Mouse (Mus musculus) urinary bladder, postnatal 36 days (tissue): Measurements from ENCODE around the gene Cox7a2.

Experiments used
- DNase-seq, 2 experiments: peaks; one replicate each; pipeline ENCODE4 v3.0.0; 2022; ENCODE audit warnings: low spot score in 2 of 2, mixed read lengths in 1 of 2

Cox7a2 gene

DNA sequence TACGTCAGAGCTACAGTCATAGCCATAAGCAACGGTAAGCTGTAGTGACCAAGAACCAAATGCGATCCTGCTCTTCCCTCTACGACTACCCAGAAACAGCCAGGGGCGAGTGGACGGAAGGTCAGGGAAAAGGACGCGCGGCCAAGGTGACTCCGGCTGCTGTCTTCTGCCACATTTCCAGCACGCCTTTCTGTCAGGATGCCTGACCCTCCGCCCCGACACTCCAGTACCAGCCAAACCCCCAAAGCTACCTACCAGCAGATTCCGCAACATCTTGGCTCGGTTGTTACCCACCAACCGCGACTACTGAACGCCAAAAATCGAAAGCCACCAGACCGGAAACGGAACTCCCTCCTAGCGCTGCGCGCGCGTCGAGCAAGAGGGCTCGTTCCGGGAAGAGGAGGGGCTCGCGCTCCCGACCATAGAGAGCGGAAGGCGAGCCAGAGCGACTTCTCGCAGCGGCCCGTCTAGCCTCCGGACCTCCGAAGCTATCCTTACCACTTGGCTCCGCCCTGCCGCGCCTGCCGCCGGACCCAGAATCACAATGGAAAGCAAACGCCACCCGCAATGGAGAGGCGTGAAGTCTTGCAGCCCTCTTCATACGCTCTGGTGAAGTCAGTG lies at the start of gene Cox7a2:
Gene Cox7a2 (minus strand): TSS at position 494 of the 621 bp plus-strand sequence.
- DNase-seq = peak; percentile 90 to 95

DNA sequence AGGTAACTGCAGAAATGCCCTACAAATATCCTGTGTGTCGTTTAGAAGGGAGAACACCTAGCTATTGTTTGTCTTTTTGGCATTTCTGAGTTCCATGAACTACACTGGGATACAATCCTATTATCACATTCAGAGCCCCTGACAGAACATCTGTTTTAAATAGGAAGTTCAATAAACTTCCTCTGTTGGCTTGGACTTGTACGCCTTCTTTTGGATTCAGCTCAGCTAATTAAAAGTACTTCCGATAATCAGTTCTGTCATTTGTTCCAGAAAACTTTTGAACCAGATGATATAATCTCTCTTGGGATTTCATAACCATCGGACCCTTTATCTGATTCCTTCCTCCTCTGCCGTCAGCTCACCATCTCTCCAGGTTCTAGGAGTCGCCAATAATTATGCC lies 49.7 kb upstream of the Cox7a2 start:
- DNase-seq = no peak

- DNase-seq = no peak
Measured at GRCm38 (mm10) chr9:79807178-79807577, 47.5 kb upstream of the Cox7a2 start.

- DNase-seq = no peak
Measured at GRCm38 (mm10) chr9:79806317-79807075, 46.8 kb upstream of the Cox7a2 start.

GRCm38 (mm10) chr9:79805426-79805825 lies 45.7 kb upstream of the Cox7a2 start:
- DNase-seq = no peak

DNA sequence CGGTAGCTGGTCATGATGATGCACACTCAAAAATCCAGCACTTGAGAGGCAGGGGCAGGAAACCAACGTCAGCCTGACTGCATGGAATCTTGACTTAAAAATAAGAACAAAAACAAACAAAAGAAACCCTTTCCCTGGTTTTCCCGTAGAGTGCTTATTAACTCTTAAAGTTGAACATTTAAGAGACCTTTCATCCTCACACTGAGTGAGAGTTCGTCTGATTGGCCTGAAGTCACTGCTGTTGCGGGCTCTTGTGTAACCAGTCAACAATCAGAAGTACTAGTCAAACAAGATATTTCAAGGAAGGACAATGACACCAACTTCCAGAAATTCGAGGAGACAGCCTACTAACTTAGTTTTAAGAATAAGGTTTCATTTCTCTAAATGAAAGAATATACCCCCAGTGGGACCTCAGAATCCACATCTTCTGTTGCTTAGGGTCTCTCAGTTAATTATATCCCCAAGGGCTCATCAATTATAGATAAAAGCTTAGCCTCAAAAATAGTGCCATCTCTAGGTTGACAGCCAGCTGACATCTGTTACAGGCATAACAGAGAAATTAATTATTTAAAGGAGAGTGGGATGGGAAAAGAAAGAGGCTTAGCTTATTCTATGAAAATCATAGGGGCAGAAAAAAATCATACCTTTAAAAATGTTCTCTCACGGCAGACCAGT lies 36.9 kb upstream of the Cox7a2 start:
- no peak for DNase-seq

DNA sequence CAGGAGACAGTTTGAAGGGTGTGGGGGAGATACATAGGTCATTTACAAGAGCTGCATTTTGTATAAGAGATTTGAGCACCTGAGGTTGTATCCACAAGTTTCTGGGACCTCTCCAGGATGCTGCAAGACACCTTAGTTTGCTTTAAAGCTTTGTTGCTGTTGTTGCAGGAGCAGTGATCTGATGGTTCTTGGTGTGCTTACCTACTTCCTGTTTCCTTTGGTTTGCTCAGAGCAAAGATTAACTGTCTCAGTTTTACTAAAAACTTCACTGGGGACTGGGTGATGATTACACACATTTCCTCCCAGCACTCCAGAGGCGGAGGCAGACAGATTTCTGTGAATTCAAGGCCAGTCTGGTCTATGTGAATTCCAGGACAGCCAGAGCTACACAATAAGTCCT lies 35.4 kb upstream of the Cox7a2 start:
- no peak for DNase-seq

DNA sequence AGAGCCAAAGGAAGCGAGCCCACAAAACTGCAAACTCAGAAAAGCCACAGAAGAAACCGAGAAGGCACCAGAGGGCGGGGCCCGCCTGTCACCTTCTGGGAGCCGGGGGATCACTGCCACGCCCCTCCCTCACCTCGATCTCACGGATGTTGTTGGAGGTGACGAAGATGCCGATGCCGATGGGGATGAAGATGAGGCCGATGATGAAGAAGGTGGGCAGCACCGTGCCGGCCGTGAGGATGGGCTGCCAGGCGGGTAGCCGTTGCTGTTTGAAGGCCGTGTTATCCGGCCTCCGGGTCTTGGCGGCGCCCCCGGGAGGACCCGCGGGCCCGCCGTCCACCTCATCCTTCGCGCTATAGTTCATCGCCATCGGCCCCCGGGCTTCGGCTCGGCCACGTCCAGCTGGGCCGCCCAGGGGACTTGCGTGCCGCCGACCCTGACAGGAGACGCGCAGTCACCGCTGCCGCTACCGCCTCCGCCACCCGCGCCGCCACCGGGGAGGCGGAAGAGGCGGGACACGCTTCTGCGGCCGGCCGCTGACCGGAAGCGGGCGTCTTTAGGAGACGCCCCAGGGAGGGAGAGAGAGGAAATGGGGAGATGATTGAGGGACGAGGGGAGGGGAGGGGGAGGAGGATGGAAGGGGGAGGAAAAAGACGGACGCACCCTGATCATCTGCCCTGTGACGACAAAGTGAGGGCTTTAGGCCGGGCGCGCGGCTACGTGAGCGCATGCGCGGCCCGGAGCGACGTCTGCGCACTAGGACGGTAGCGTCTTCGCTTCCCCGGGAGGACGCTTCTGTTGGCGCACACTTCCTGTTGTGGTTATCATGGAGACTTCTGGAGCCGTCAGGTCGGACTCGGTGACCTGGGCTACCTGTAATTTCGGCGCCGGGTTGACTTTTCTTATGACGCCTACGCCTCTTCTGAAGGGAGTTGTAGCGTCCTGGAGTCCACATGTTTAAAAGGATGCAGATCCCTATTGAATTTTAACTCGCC lies 33.5 kb upstream of the Cox7a2 start, which contains the start of gene Tmem30a:
Gene Tmem30a (minus strand): TSS at position 667 of the 995 bp plus-strand sequence.
- DNase-seq = peak; percentile 87 to 94

- DNase-seq = no peak
Measured at GRCm38 (mm10) chr9:79785794-79786085, 26.1 kb upstream of the Cox7a2 start.

DNA sequence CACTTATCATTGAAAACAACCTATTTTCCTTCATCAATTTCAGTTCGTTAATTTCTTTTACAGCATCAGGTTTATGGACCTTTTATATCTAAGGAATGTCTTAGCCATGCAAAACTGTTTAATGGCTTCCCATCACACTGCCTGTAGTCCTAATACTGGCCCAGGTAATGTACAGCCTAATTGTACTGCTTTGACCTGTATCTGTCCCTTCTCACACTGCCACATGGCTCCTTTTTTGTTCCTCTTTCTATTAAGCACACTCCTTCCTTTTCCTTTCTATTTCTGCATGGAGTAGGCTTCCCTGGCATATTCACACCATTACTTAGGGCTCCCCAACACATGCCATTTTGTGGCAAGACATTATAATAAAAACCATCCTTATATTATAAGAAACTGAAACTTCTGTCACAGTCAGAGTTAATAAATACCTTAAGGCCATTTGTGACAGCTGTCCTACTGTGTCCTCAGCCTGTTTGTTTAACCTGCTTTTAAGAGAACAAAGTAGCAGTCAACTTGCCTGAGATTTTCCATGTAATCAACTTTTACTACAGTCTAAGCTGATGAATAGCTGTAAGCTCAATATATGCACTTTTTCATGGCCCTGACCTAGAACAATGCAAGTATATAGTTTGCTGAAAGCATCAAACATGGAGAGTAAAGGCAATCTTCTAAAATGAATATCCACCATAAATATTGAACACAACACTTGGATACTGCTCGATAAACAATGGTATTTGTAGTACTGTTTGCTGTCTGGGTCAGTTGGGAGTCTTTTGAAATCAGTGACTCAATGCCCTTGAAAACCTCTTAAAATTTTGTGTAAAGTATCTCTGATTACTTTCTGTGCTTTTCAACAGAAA lies 25.5 kb upstream of the Cox7a2 start:
- no peak for DNase-seq

DNA sequence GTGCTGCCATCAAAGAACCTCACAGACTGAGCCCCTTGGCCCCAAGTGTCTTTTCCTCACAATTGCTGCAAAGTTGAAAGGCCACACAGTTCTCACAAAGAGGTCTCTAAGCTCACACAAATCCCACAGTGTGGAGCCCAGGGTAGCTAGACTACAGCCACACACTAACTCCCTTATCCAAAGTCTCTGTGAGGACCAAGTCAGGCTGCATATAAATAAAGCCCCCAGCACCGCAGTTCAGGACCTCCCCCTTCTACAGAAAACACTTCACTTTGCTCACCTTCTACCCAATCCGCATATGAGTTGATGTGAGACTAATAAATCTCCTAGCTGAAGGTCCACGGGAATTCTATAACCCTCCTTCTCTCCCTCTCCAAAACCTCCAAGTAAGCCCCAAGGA lies 24.8 kb upstream of the Cox7a2 start:
- DNase-seq = no peak

DNA sequence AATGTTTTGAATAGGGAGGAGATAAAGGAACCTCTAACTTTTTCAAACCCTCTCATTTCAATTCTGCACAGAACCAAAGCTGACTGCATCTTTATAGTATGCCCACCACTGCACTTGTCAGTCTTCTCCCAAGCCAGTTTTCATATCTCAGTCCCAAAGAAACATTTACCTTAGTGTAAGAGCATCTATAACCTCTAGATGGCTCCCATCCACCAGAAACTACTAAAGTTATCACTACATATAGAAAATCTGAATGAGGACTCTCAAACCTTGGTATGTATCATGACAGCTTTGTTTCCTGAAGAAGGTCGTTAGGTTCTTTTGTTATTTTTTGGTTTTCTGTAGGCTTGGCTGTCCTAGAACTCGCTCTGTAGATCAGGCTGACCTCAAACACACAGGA lies 19.7 kb upstream of the Cox7a2 start:
- DNase-seq = no peak

DNA sequence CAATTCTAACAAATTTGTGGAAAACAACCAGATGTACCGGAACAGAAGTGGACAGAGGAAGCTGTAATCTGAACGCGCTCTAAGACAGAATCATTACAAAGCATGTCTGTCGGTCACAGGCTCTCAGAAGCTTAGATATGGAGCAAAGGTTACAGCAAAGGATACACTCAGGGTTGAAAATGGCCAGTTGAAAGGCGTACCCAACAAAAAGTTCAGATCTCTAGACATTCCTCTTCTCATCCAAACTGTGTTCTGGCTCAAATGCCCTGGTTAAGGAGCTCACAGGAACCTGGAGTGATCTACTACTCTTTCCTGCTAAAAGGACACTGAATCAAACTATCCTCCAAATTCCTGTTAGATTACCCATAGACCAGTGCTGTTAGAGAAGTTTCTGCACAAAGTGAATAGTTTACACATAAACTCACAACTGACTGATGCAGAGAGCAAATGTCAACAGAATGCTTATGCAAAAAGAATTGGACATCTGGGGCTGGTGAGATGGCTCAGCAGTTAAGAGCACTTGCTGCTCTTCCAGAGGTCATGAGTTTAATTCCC lies 7.4 kb upstream of the Cox7a2 start:
- DNase-seq = no peak

- no peak for DNase-seq
Measured at GRCm38 (mm10) chr9:79765329-79765728, 5.7 kb upstream of the Cox7a2 start.

GRCm38 (mm10) chr9:79762519-79762918 lies 2.8 kb upstream of the Cox7a2 start:
- DNase-seq = no peak

DNA sequence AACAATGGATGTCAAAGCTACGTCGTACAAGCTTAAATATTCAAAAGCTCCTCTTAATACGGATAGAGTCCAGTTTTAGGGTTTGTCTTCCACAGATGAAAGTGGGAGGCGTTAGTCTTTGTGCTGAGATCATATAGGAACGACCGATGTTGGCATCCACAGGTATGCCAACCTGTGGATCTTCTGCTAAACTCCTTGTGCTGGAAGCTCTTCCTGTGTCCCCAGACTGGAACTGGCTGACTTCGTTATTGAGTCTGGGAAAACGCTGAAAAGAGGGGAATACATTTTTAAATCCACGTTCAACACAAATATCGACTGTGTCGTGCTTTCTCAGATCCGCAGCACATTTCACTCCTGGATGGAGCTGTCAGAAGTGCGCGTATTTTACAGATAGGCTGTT lies 398 bp upstream of the Cox7a2 start:
- DNase-seq = no peak

DNA sequence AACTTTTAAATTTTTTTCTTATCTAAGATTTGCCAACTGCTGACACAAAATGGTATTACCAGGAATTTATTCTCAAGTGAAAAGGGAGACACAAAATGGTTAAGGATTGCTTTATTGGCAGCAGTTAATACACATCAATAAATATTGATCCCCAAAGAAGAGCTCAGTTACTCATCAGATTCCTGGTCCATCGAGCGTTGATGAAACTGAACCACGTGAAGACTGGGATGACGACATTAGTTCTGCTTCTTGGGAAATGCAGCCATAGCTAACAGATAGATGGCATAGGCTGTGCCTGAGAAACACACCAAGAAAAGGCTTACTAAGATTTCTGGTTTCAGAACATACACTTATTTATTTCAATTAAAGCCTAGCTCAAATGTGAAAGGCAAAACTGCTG lies 4.4 kb downstream of the Cox7a2 start:
- DNase-seq = no peak

GRCm38 (mm10) chr9:79751846-79752245 lies 7.8 kb downstream of the Cox7a2 start:
- no peak for DNase-seq

DNA sequence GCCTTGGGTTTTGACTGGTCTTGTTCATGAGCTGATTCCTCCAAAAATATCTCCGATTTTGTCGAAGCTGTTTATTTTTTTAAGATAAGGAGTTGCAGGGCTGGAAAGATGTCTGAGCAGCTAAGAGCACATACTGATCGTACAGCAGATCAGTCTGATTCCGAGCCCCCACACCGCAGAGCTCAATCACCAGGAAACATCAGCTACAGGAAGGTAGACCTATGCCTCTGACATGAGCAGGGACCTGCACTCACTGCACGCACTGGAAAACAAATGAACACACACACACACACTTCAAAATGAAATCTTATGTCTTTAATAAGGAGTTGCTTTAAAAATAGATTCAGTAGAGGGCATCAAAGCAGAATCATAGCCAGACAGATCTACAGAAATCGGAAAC lies 9.0 kb downstream of the Cox7a2 start:
- no peak for DNase-seq

DNA sequence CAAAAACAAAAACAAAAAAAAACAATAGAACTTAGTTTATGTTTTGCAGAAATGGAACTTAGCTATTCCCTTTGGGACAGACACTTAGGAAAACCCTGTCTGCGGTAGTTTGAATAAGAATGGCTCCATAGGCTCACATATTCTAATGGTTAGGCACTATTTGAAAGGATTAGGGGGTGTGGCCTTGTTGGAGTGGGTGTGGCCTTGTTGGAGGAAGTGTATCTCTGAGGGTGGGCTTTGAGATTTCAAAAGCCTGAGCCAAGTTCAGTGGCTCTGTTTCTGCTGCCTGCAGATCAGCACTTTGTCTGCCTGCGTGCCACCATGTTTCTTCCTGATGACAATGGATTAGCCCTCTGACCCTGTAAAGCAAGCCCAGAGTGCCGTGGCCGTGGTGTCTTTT lies 14.6 kb downstream of the Cox7a2 start:
- DNase-seq = no peak

GRCm38 (mm10) chr9:79735608-79736007 lies 24.1 kb downstream of the Cox7a2 start:
- no peak for DNase-seq
